Mouse (Mus musculus) layer of hippocampus, postnatal 25 days (tissue): Measurements from ENCODE around the gene Pepd. TPM values are rescaled to one million over a fixed set of nuclear protein-coding genes. Genes with fewer than 3 reads are reported as not detected.

Source experiments
- DNase-seq, 2 experiments: peaks; one replicate each; pipeline ENCODE4 v3.0.0; 2022; ENCODE audit warnings: mixed read lengths in 2 of 2, low spot score in 1 of 2; ENCODE audit errors: extremely low spot score in 1 of 2
- microRNA-seq, 2 experiments: library from miRNA; unstranded; fragments of <30 nt; microRNA quantifications; one replicate each; pipeline ENCODE4 v1.2.0; 2021
- total RNA-seq, 2 experiments: library from RNA; stranded (reverse); gene quantifications; 2 replicates each; pipeline ENCODE4 v1.2.3; 2021

Gene Pepd
- total RNA-seq, 2 experiments from 2014 or later: 28.1 to 30.4 TPM

- no peak for DNase-seq
Measured at GRCm38 (mm10) chr7:35090550-35090949, 178.4 kb downstream of the Pepd start.

Small RNA genes lying within 50 kb of the gene (microRNA-seq; reads per million reads assigned to microRNA genes)
- gene Gm25033: 0 reads per million in 2 experiments

Other genes starting within 250 kb of the Pepd start
- 10 to 100 TPM; 31.6 to 34.7 TPM for gene Chst8, start 99.7 kb upstream of the Pepd start, total RNA-seq
- gene Cebpg, start 144.2 kb downstream of the Pepd start, total RNA-seq: 10 to 100 TPM; 26.1 to 27.7 TPM
- 10 to 100 TPM; 14.2 to 20.7 TPM for gene Cebpa, start 206.9 kb downstream of the Pepd start, total RNA-seq